Mouse (Mus musculus): Measurements from ENCODE around the gene Rnf114. TPM values are rescaled to one million over a fixed set of nuclear protein-coding genes. Genes with fewer than 3 reads are reported as not detected.

Rnf114 gene
- total RNA-seq, 2 experiments from 2014 or later = 88.3 to 103 TPM

DNA sequence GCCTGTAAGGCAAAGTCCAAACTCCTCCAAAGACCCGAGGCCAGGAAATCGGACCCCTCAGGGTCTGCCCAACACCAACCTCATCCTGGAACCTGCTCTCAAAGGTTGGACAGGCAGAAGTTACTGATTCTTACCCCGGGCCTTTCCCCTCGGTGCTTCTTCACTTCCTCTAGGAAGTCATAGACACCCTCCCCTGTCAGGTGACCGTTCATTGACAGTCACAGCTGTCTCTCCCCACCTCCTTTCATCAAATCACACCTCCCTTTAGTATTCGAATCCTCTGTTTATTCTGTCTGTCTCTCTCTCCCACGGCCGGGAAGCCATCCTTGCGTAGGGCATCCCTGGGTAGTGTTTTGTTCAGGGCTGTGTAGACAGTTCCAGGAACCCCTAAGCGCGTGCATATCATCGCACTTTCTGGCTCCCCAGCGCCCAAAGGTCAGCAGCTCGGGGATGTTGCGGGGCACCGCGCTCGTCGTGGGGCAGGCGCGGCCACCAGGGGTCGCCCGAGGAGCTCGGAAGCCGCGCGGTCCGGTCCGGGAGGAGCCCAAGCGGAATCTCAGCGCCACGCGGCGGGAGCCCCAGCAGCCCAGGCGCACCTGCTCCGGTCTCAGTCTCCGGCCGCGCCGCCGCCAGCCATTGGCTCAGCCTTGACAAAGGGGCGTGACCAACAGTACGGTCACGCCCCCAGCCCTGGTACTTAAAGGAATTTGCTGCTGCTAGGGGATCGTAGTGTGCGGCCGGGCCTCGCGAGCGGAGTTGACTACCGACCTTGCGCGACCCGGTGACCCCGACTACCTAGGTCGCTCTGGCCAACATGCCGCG lies 45.2 kb downstream of the Rnf114 start, which contains the start of gene Snai1:
TSS of gene Snai1 (plus strand) at position 720 of the 822 bp plus-strand sequence.
- DNase-seq (ENCODE audit: low spot score in 2 of 2) = peak; percentile 92 to 96

DNA sequence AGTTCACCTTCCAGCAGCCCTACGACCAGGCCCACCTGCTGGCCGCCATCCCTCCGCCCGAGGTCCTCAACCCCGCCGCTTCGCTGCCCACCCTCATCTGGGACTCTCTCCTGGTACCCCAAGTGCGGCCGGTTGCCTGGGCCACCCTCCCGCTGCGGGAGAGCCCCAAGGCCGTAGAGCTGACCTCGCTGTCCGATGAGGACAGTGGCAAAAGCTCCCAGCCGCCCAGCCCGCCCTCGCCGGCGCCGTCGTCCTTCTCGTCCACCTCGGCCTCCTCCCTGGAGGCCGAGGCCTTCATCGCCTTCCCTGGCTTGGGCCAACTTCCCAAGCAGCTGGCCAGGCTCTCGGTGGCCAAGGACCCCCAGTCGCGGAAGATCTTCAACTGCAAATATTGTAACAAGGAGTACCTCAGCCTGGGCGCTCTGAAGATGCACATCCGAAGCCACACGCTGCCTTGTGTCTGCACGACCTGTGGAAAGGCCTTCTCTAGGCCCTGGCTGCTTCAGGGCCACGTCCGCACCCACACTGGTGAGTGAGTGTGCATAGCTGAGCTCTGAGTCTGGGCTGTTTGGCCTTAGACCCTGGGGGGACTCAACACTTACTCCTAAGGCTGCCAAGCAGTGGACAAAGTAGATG lies 46.3 kb downstream of the Rnf114 start:
- DNase-seq (ENCODE audit: low spot score in 2 of 2) = peak in 1 of 2 experiments; percentile 61

DNA sequence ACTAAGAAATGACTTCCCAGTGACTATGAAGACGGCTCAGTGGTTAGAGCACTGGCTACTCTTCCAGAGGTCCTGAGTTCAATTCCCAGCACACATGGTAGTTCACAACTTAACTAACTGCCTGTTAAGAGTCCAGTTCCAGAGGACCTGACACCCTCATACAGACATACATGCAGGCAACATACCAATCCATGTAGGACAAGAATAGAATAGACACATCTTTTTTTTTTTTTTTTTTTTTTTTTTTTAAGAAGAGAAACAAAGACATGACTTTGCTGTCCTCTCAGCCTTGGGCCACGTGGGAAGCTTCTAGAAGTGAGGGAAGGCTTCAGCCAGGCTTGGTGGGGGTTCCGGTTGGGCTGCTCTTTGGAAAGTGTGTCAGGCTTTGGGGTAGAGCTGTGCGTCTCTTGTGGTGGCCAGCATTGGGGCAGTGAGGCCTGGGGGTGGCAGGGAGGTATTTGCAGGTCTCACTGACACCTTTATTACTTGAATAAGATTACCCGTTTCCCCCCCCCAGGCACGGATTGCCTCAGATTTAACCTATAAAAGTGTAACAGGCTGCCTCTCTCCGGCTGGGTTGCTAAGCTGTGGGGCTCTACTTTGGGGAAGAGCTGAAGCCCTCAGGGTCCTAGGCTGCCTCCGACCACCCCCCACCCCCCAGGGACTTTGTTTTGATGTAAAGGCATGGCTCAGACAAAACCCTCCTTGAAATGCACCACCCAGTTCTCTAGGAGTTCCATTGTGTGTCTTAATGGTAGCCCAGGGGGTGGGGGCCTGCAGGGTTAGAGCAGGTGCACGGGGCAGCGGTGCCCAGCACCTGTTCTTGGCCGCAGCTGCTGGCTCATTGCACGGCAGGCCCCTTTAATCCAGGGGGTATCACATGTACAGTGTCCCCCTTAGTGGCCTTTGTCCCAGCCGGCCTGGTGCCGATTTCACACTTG lies 47.4 kb downstream of the Rnf114 start:
- no peak for DNase-seq (ENCODE audit: low spot score in 2 of 2)

DNA sequence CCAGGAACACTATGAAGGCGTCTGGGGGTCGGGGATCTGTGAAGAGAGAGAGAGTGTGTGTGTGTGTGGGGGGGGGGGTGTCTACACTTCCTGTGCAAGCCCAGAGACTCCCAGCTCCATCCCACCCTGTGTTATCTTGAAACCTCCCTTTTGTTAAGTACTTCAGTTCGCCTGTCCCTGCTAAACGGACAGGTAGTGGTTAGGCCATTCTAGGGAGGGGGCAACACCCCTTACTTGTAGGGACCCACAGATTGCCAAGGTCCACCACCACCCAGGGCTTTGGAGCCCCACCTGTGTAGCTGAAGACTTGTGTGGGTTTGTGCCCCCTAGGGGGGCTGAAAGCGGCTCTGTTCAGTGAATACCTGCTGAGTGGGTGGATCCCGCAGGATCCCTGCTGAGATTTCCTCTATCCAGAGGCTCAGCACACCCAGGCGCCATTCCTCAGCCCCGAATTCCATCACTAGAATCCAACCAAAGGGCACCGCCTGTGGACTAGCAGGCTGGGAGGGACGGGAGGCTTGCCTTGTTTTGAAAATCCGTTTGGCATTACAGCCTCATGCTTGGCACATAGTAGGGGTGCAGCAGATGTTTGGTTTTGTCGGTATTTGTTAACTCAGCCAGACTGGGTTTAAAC lies 48.1 kb downstream of the Rnf114 start:
- DNase-seq (ENCODE audit: low spot score in 2 of 2) = no peak

DNA sequence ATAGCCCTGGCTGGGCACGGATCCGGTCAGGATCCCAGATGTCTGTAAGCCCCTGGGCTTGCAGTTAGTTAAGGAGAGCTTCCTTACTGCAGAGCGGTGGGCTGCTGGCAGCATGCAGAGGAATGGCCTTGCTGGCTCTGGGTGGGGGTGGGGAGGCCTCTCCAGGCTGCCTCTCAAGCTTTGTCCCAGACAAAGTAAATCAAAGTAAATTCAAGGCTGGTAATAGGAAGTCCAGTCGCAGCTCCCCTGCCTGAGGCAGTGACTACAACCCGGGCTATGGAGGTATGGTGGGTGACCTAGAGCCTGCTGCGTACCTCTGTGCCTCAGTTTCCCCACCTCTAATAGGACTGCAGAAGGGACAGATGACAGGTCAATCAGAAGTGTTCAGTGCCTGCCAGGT lies 48.9 kb downstream of the Rnf114 start:
- DNase-seq (ENCODE audit: low spot score in 2 of 2) = no peak

DNA sequence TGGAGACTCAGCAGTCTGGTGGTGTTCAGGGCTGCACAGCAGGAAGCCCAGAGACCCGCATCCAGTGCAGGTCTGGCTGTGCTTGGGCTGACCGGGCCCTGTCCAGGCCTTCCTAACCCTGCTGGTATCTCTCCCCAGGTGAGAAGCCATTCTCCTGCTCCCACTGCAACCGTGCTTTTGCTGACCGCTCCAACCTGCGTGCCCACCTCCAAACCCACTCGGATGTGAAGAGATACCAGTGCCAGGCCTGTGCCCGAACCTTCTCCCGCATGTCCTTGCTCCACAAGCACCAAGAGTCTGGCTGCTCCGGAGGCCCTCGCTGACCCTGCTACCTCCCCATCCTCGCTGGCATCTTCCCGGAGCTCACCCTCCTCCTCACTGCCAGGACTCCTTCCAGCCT lies 49.3 kb downstream of the Rnf114 start:
- no peak for DNase-seq (ENCODE audit: low spot score in 2 of 2)

DNA sequence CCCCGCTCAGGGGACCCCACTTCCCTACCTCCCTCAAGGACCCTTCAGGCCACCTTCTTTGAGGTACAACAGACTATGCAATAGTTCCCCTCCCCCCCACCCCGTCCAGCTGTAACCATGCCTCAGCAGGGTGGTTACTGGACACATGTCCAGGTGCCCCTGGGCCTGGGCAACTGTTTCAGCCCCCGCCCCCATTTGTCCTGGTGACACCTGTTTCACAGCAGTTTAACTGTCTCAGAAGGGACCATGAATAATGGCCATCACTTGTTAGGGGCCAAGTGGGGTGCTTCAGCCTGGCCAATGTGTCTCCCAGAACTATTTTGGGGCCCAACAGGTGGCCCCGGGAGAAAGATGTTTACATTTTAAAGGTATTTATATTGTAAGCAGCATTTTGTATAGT lies 49.9 kb downstream of the Rnf114 start:
- no peak for DNase-seq (ENCODE audit: low spot score in 2 of 2)

DNA sequence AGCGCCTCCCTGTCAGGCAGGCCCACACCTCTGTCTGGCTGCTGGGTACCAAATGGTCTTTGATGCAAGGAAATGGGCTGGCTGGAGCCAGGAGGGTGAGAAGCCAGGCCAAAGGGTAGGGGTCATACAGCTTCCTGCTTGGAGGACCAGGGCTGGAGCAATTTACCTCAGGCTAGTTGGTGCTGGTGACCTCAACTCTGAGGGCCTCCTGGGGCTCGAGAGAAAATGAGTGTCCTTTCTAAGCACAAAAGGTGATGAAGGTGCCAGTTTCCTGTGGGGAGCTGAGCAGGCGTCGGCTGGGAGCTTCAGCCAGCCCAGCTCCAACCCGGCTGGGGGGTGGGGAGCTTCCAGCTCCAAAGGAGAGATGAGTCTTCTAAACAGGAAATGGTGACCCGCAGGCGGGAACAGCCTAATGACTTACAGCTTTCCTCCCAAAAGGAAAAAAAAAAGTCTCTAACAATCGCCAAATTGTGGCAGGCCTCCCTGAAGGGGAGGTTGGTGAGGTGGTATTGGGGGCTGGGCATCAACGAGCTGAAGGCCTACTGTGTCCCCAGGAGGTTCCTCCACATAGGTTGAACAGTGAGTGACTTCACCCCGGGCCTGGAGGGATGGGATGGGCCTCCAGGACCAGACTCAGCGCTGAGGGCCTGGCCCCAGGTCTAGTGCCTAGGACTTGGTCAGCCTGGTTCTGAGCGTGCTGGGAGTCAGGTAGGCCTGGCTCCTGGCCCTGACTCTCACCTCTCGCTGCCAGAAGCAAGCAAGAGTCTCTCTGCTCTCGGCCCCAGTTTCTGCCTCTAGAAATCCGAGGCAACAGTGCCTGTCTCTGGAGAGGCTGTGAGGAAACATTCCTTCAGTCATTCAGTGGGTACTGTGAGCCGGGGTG lies 50.9 kb downstream of the Rnf114 start:
- no peak for DNase-seq (ENCODE audit: low spot score in 2 of 2)

DNA sequence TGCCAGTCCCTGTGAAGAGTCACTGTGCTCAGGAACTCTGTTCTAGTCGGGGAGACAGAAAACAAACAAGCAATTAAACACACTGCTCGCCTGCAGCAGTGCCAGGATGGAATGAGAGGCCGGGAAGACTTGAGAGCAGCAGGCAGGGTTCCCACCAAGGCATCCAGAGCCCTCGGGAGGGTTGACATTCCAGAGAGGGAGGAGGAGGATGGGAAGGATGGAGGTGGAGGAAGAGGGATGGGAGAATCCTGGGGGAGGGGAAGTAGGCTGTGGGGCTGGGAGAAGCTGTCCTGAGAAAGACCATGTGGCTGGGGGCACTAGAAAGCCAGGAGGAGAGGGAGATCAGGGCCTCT lies 51.5 kb downstream of the Rnf114 start:
- no peak for DNase-seq (ENCODE audit: low spot score in 2 of 2)

DNA sequence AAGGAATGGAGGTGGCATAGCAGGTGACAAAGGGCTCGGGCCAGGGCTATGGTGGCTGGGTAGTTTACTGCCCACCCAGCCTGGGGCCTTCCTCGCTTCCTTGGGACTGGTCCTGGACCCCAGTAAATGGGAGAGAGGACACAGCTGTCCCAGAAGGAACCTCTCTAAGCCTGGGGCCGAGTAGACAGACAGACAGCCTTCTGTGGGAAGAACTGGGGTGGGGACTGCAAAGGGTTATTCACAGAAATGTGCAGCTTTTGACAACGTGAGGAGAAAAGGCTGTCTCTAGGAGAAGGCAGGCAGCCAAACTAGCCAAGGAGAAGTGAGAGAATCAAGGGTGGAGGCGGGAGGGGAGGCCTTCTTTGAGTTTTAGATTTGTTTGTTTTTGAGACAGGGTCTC lies 52.0 kb downstream of the Rnf114 start:
- no peak for DNase-seq (ENCODE audit: low spot score in 2 of 2)

DNA sequence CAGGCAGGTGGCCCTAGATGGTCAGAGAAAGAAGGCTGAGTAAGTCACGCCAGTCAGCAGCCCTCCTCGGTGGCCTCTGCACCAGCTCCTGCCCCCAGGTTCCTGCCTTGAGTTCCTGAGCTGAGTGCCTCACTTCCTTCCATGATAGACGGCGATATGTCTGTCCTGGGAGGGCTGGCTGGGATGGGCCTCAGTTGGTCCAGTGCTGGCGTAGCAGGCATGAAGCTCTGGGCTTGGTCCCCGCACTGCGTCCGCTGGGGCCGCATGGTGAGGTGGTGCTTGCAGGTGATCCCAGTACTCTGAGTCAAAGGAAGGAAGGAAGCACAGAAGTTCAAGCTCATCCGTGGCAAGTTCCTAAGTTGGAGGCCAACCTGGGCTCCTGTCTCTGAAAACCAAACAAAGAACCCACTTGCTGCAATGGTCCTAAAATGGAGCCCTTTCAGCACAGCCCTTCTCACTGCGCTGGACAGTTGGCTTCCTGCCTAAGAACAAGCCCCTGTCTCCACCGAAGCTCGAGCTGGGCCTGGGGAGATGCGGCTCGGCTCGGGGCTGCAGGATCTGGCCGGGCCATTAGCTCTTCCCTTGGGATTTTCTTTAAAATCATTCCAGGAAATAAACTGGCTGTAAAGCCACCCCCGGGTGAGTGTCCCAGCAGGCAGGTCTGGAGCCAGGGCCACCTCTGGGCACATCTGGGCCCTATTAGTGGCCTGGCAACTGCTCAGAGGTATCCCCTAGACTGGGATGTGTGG lies 54.2 kb downstream of the Rnf114 start:
- DNase-seq (ENCODE audit: low spot score in 2 of 2) = no peak

DNA sequence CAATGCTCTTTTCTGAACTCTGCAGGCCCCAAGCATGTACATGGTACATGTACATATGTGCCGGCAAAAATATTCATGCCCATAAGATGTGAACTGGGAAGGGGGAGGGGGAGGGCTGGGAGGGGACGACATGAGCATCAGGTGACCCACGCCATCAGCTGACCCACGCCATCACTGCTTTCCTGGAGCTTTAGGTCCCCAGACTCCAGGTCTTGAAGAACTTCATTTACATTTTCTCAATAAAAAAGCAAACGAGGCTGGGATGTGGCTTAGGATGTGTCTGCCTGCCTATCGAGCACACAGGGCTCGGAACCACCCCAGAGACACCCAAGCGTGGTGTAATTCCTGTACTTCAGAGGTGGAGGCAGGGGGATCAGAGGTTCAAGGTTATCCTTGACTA lies 55.0 kb downstream of the Rnf114 start:
- no peak for DNase-seq (ENCODE audit: low spot score in 2 of 2)

DNA sequence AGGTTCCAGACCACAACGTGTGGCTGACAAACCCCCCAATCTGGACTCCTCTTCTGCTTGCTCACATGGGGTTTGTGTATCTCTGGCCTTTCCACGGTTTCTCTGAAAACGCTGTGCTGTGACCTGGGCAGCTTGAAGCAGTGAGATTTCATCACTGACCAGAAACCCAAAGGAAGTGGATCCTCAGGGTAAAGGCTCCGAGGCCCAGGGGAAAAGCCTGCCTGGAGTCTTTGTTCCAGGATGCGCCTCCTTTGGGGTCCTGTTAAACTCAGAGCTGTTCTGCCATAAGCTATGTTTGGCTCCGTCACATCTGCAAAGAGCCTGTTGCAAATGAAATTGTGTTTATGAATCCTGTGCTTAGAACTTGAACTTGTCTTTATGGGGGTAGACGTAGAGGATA lies 56.5 kb downstream of the Rnf114 start:
- DNase-seq (ENCODE audit: low spot score in 2 of 2) = no peak

DNA sequence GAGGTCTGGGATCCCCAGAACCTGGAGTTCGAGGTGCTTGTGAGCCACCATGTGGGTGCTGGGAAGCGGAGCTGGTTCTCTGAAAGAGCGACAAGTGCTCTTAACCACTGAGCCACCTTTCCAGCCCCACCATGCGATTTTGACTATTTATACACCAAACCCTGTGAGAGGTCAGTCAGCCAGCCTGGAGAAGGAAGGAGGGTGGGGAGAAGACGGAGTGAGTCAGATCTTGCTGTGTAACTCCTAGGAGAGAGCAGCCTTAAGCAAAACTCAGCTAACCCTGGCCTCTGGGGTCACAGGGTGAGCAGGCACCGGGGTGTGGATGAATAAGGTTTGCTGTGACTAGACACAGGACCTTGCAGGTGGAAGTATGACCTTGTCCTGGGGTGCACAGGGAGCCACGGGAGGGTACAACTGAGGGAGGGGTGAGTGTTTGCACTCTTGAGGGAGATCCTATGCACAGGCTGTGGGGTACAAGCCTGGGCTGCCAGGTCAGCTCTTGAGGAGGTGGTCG lies 58.0 kb downstream of the Rnf114 start:
- no peak for DNase-seq (ENCODE audit: low spot score in 2 of 2)

DNA sequence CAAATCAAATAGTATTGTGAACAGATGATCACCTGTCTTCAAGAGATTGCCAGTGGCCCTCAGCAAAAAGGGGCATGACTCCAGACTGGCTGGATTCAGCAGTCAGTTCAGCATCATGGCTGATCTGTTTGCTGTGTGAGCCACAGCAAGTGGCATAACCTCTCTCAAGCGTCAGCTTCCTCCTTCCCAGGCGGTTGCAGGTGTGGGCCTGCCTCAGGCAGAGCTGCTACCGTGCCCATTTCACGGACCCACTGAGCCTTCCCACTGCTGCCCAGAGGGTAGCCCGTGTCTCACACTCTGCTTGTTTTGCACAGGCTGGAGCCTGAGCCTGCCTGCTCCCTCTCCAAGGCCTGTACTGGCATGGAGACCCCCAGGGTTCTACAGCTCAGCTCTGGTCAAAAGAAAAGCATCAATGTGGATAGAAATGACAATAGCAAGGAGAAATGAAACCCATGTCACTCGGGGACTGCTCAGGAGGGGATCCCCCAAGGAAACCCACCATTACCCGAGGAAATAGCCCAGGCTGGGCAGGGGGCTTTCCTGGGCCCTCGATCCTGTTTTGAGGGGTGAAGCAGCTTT lies 59.0 kb downstream of the Rnf114 start:
- DNase-seq (ENCODE audit: low spot score in 2 of 2) = no peak

DNA sequence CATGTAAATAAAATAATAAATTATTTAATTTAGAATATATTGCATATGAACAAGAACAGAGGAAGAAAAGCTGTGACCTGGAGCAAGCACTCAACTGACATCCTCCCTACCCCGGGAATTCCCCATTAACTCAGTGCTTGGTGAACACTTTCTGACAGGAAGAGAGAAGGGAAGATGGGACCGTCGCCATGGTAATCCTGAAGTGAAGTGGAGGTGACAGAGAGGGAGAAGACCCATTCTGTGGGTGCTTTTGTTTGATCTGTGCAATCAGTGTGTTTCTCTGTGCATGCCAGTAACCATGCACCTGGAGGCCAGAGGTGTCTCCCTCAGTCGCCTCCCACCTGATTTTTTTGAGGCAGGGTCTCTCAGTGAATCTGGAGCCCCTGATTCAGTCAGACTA lies 59.8 kb downstream of the Rnf114 start:
- no peak for DNase-seq (ENCODE audit: low spot score in 2 of 2)

DNA sequence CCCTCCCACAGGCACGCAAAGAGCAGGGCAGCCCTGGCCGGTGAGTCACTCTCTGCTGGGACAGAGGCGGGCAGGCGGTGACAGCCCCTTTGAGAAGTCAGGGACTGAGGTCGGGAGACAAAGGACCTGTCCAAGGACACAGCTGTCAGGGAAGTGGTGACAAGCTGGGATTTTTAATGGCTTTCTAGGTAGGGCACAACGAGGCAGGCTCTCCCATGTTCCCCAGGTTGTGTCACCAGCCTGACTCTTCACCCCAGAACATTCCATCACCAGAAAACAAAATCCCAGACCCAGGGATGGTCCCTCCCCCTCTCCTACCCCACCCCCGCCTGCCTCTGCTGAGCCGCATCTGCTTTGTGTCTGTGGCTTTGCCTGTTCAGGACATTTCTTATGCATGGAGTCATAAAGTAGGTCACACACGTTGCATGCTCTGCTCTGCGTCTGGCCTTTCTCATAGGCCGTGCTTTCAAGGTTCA lies 60.5 kb downstream of the Rnf114 start:
- DNase-seq (ENCODE audit: low spot score in 2 of 2) = peak in 1 of 2 experiments; percentile 59

DNA sequence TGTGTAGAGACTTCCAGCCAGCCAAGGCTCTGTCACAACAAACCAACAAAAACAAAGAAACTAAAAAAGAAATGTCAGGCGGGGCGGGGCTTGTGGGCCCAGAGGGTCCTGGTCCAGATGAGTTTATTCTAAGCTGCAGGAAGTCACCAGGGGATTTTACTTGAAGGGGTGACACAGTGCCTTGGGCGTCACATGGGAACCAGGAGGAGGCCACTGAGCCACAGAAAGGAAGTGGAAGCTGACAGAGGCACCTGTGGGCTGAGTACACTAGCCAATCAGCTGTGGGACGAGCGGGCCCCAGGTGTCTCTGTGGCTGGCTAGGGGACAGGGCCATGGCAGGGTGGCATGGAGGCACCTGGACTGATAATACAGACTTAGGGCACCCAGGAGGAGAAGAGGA lies 63.3 kb downstream of the Rnf114 start:
- no peak for DNase-seq (ENCODE audit: low spot score in 2 of 2)

DNA sequence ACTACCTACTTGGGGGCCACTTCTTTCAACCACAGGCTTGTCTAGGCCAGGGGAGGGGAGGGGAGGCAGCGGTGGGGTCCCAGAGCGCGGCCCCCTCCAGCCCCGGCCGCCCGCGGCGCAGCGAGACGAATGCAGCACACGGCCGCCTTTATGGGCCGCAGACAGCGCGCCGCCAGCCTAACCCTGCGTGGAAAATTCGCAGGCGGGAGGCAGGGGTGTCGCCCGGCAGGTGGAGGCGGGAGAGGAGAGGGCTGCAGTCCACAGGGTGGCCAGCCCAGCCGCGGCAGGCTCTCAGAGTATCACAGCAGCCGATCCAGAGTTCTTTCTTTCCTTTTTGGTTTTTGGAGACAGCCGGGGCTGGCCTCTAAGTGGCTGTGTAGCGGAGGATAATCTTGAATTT lies 67.0 kb downstream of the Rnf114 start:
- no peak for DNase-seq (ENCODE audit: low spot score in 2 of 2)
